Mouse (Mus musculus) natural killer cell, adult 2 months (primary cell): ENCODE data around the gene Adat2.
A peak's percentile ranks its signal among the peaks of the same experiment; 100 is the strongest.

Source experiments
- DNase-seq, 2 experiments: peaks; one replicate each; pipeline ENCODE4 v3.0.0; 2022; ENCODE audit warnings: low spot score in 2 of 2

Gene Adat2

GRCm38 (mm10) chr10:13552646-13553497 lies at the start of gene Adat2, which contains the start of gene Pex3:
Gene Adat2 (plus strand): TSS chr10:13552894.
Gene Pex3 (minus strand): TSS chr10:13553142.
- DNase-seq, result peak; percentile 86 to 91

GRCm38 (mm10) chr10:13521857-13522256 lies 30.8 kb upstream of the Adat2 start:
- DNase-seq, result no peak

- DNase-seq, result no peak
These were observed 24.5 kb upstream of the Adat2 start for GRCm38 (mm10) chr10:13528155-13528554.

- DNase-seq, result no peak
These were observed 17.9 kb upstream of the Adat2 start for GRCm38 (mm10) chr10:13534751-13535150.

GRCm38 (mm10) chr10:13536706-13537105 lies 16.0 kb upstream of the Adat2 start:
- DNase-seq, result no peak

- no peak for DNase-seq
These were observed 12.8 kb upstream of the Adat2 start for GRCm38 (mm10) chr10:13539769-13540333.

- no peak for DNase-seq
These were observed 11.0 kb upstream of the Adat2 start for GRCm38 (mm10) chr10:13541721-13542120.

GRCm38 (mm10) chr10:13553498-13553985 lies 848 bp downstream of the Adat2 start:
- no peak for DNase-seq

GRCm38 (mm10) chr10:13554316-13554715 lies 1.6 kb downstream of the Adat2 start:
- no peak for DNase-seq

GRCm38 (mm10) chr10:13560014-13560674 lies 7.5 kb downstream of the Adat2 start:
- no peak for DNase-seq

- DNase-seq, result peak; percentile 9 to 43
These were observed 11.8 kb downstream of the Adat2 start for GRCm38 (mm10) chr10:13564364-13565079.

- no peak for DNase-seq
These were observed 12.4 kb downstream of the Adat2 start for GRCm38 (mm10) chr10:13565080-13565448.

GRCm38 (mm10) chr10:13566393-13566792 lies 13.7 kb downstream of the Adat2 start:
- no peak for DNase-seq

- no peak for DNase-seq
These were observed 17.1 kb downstream of the Adat2 start for GRCm38 (mm10) chr10:13569818-13570217.

- no peak for DNase-seq
These were observed 18.2 kb downstream of the Adat2 start for GRCm38 (mm10) chr10:13570697-13571538.

GRCm38 (mm10) chr10:13572003-13572402 lies 19.3 kb downstream of the Adat2 start:
- DNase-seq, result no peak

- no peak for DNase-seq
These were observed 19.7 kb downstream of the Adat2 start for GRCm38 (mm10) chr10:13572410-13572809.

GRCm38 (mm10) chr10:13577123-13577522 lies 24.4 kb downstream of the Adat2 start:
- no peak for DNase-seq

GRCm38 (mm10) chr10:13587914-13588313 lies 35.2 kb downstream of the Adat2 start:
- DNase-seq, result no peak

- no peak for DNase-seq
These were observed 39.5 kb downstream of the Adat2 start for GRCm38 (mm10) chr10:13592196-13592595.

GRCm38 (mm10) chr10:13593529-13593928 lies 40.8 kb downstream of the Adat2 start:
- no peak for DNase-seq
